Mouse (Mus musculus) urinary bladder, postnatal 4 days (tissue): ENCODE measurements around the gene Lim2.
A peak's percentile ranks its signal among the peaks of the same experiment; 100 is the strongest.
"Not testable (repeated sequence)": the region's sequence is repeated elsewhere in the genome, so short reads cannot be mapped to it uniquely, and the experiment has no call there.

Experiments
- DNase-seq, 2 experiments: peaks; one replicate each; pipeline ENCODE4 v3.0.0; 2021 to 2022; ENCODE audit warnings: low spot score in 2 of 2

Lim2 gene

GRCm38 (mm10) chr7:43427406-43427805 lies at the start of gene Lim2:
Gene Lim2, plus strand, starts transcription at chr7:43427670.
- no peak for DNase-seq

DNA sequence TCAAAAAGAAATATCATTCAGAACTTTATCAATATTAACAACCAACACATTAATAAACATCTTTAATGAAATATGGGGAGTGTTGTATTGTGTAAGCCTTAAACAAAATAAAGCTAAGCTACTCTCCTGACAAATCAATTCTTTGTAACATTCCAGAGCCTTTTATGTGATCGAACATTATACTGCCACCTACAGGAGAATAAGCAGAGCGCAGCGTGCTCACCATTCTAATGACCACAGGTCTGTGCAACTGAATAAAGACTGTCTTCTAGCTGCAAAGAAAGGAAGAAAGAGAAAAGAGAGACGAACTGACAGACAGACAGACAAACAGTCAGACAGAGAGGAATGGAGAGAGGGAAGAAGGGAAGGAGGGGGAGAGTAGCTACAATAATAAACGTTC lies 49.2 kb upstream of the Lim2 start:
- DNase-seq = no peak

- DNase-seq = no peak
Observed at GRCm38 (mm10) chr7:43392349-43393121, 34.9 kb upstream of the Lim2 start.

DNA sequence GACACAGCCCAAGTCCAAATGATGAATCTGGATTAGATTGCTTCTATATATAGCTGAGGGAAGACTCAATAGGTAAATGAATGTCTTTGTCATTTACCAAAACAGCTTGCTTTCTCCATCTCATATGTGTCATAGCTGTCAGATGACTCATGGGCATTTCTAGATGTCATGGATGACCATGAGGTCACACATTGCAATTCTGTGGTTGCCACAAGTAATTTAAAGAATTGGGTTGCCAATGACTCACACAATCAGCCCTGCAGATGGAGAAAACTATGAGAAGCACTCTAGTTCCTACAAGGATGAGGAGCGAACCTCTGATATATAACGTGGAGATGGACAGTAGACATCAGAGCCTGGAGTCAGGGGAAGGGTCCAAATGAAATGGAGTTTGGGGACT lies 28.0 kb upstream of the Lim2 start:
- no peak for DNase-seq

GRCm38 (mm10) chr7:43402718-43403117 lies 24.8 kb upstream of the Lim2 start:
- no peak for DNase-seq

DNA sequence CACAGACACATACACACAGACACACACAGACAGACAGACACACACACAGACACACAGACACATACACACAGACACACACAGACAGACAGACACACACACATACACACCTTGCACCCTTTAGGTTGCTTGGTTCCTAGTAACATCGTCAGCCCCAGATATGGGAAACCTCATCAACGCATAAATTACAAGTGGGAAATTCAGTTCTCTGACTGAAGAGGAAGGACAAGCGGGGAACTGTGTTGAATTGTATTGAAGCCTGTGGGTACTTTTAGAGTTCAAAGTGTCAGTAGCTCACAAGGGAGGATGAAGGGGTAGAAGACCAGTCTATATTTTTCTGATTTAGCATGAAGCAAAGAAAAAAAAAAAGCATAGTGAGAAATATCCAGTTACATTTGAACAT lies 19.9 kb upstream of the Lim2 start:
- DNase-seq = no peak

DNA sequence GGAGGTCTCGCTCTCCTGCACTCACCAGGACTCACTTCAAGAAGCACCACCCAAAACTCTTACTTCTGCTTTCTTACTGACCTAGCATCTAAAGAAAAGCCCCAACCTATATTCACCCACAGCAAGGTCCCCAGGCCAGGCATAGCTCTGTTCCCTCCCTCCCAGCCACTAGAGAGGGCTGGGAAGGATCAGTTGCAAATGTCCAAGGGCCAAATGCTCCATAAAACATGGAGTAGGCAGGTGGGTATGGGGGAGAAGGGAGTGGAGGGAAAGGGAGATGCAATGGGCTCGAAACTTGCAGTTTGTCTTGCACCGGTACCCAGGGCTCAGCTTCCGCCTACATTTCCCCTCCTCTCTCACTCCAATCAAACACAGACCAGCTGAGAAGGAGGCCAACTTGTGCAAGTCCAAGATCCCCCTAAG lies 19.3 kb upstream of the Lim2 start, which contains the start of gene Siglecg:
TSS of gene Siglecg (plus strand) at position 74 of the 423 bp plus-strand sequence.
- DNase-seq = no peak

DNA sequence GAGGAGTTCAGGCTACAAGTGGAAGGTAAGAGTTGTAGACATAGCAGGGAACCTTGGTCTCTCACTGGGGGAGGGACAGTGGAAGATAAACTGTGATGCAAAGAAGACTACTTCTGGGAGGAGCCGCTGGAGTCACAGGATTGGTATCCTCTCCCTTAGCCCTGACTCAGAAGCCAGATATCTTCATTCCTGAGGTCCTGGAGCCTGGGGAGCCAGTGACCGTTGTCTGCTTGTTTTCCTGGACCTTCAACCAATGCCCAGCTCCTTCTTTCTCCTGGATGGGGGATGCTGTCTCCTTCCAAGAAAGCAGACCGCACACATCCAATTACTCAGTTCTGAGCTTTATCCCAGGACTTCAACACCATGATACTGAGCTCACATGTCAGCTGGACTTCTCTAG lies 18.4 kb upstream of the Lim2 start:
- DNase-seq = no peak

GRCm38 (mm10) chr7:43411724-43412123 lies 15.7 kb upstream of the Lim2 start:
- DNase-seq = not testable (repeated sequence)

GRCm38 (mm10) chr7:43417298-43417697 lies 10.2 kb upstream of the Lim2 start:
- no peak for DNase-seq

DNA sequence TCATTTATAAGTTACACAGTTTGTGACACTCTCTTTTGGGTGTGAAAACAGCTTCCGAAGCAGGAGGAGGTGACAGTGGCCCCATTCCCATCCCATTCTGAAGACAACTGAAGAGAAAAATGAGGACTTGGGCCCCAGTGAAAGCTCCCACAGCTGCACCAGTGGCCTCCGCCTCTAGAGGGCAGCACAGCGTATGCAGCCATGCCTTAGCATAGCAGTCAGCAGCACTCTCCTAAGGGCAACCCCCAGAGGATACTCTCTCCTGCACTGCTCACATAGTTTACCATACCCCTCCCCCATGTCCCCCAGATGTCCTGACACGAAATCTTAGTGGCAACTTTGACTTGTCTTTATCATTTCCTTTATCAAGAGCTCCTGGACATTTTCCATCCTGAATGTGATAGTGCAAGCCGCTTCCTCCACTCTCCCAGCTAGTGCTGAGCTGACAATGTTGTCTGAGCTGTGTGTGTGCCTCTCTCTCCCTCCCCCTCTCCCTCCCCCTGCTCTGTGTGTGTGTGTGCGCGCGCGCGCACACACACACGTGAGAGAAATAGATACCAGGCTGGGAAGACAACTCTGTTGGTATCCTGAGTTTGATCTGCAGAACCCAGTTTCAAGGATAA lies 4.4 kb upstream of the Lim2 start:
- DNase-seq = peak; percentile 63 to 87

DNA sequence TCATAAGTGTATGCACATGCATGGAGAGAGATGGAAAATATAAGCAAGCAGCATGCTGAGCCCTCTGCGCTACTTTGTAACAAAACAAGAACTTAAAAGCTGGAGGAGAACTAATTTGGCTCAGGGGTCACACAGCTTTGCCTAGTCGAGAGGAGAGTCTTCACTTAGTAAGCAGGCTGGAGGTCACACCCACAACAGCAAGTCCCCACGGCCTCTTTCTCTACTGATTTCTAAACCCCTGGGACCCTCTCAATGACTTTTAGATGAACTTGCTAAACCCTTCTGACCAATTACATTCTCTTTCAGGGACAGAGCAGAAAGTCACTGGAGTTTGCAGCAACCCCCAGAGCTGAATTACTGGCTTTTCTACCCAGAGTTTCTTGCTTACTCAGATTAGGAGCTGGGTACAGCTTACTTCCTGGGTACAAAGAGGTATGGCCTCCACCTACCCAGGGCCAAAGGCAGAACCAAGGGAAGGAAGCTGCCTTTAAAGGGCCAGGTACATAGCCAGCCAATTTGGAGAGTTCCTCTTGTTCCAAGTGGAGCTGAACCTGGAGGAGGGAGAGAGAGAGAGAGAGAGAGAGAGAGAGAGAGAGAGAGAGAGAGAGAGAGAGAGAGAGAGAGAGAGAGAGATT lies 3.4 kb upstream of the Lim2 start:
- no peak for DNase-seq

DNA sequence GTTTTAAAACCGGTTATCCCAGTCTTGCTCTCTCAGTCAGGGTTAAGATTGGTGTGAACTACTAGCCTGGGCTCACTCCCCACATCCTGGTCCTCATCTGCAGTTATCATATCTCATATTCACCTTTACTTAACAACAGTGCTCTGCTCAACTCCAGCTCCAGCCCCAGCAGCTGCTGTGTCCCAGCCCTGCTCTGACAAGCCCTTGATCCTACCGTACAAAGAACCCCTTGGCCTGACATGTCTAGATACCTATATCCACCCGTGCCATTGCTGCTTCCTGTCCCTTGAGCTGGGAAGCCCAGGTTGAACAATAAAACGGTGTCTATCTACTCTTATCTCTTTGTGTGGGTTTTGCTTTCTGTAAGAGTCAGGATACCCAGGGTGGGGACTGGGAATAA lies 2.0 kb downstream of the Lim2 start:
- DNase-seq = no peak

- DNase-seq = no peak
Observed at GRCm38 (mm10) chr7:43432891-43433290, 5.4 kb downstream of the Lim2 start.

DNA sequence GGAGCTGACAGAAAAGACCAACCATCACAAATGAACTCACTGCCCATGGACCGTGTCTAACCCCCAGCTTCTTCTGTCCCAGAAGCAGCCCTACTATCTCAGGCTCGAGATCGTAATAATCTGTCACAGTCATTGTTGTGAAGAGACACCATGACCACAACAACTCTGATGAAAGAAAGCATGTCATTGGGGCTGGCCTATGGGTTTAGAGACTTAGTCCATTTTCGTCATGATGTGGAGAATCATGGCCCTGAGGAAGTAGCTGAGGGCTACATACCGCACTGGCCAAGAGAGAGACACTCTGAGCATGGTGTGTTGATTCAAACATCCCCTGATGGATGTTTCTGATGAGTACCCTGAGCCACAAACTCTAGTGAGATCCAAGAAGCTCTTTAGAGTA lies 7.2 kb downstream of the Lim2 start:
- DNase-seq = no peak

DNA sequence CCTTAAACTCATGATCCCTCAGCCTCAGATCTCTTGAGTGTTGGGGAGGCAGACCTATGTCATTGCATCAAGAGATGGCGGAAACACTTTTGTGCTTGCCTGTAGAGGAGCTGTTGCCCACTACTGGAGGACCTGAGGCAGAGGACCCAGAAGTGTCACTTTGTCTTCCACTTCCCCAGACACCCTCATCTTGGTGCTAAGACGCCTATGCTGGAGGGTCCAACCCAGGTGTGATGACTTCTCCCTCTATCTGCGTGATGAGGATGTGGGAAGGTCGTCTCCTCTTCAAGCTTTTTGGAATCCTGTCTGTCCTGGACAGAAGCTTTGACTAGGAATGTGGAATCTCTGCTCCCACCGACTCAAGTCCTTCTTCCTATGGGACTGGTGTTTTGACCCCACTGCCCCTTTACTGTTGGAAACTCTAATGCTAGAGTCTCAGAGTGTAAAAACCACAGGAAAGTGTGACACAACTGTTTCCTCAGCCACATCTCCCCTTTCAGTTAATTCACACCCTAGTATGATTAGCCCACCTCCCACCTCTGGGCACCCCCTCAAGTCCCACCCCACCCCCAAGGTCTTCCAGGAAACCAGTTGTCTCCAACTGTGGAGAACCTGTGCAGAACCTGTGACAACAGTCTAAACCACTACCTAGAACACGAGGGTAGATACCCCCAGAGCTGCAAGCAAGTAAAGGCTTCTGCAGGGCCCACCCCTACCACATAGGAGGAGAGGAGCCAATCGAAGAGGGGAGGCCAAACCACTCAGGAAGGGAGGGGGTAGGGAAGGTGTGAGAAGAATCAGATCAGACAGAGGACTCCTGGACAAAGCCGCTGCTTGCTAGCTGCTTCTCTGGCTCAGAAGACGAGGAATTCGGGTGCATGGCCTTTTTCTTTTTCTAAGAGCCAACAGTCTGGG lies 9.1 kb downstream of the Lim2 start, which contains the start of gene Nkg7:
TSS of gene Nkg7 (plus strand) at position 733 of the 915 bp plus-strand sequence.
- no peak for DNase-seq

GRCm38 (mm10) chr7:43438611-43439010 lies 11.1 kb downstream of the Lim2 start:
- DNase-seq = no peak

DNA sequence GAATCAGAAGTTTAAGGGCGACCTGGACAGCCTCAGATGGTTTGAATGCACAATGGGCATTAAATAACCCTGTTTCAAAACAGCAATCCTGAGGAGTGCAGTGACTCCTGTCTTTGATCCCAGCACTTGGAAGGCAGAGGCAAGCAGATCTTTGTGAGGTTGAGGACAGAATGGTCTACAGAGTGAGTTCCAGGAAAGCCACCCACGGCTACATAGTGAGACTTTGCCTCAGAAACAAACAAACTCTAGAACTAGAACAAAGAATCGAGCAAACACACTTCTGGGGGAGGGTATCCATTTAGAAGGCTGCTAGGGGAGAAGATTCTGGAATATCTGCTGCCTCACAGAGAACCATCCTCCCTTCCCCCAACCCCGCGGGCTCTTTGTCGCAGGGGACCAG lies 13.0 kb downstream of the Lim2 start, which contains the start of gene Cldnd2:
TSS of gene Cldnd2 (plus strand) at position 301 of the 400 bp plus-strand sequence.
- no peak for DNase-seq

DNA sequence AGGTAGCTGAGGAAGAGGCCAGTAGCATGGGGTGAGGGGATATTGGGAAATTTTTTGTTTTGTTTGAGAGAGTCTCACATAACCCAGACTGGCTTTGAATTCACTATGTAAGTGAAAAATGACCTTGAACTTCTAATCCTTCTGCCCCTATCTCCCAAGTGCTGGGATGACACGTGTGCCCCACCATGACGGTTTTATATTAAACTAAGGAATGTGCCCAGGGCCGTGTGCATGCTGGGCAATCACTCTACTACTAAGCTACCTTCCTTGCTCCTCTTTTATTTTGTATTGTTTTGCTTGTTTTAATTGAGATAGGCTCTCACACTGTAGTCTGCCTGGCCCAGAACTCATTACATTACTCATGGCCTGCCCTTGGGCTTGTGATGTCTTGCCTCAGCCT lies 13.6 kb downstream of the Lim2 start:
- no peak for DNase-seq

DNA sequence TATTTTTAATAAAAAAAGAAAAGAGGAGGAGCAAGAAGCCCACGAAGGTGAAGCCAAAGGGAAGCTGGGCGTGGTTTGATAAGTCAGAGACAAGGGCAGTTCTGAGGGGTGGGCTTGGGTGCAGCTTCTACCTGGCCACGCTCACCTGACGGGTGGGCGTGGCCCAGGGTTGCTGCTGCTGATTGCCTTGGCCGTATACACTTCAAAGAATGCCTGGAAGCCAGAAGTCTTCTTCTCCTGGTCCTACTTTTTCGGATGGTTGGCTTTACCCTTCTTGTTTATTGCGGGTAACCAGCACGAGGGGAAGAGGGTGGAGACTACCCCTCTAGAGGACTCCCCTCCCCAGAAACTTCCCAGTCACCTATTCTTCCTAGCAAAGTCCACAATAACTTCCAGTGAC lies 15.2 kb downstream of the Lim2 start:
- no peak for DNase-seq

- DNase-seq = peak; percentile 78 to 80
Observed at GRCm38 (mm10) chr7:43443126-43443916, 15.9 kb downstream of the Lim2 start.
